Mouse (Mus musculus) megakaryocyte, embryonic 14.5 days (primary cell): ENCODE measurements at regions not wholly inside any gene's neighbourhood (a gene's known extent, or its start where the extent isn't known, plus 50 kb on each side); places are given as distances from the start of the nearest gene placed in this dataset.

Source experiments
- FLI1 ChIP-seq: IDR thresholded peaks from 2 replicates; pipeline ENCODE4 v1.6.1; 2012; ENCODE audit warnings: low read length, inconsistent platforms, mixed read lengths
- GATA1 ChIP-seq: IDR thresholded peaks from 3 replicates; pipeline ENCODE4 v1.6.1; 2012; ENCODE audit warnings: mixed read lengths, low read length, inconsistent platforms, borderline replicate concordance

DNA sequence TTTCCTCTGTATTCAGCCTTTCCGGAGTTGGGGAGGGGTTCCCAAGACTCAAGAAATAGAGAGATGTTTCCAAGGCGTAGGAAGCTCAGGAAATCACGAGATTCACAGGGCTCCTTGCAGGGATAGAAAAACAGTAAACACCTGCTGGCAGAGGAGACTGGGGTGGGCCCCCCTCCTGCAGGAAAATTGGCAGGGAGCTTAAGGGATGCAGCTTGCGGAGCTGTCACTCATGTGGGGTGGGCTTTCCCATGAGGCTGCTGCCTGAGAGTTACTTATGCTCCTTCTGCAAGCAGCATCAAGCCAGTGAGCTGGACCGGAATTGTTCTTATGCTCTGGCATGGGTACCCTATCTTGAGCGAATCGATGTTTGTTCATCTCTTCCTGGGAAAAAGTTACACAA lies 116.6 kb downstream of the Dhx35 start:
- TF ChIP-seq GATA1: no peak
- no peak for TF ChIP-seq FLI1
